Mouse (Mus musculus) naive thymus-derived CD4-positive, alpha-beta T cell, adult 5 months (primary cell): ENCODE data around the gene Gm7247. TPM values are rescaled to one million over a fixed set of nuclear protein-coding genes. Genes with fewer than 3 reads are reported as not detected.

Experiments
- polyA plus RNA-seq: library from polyadenylated mRNA; unstranded; fragments of 100-300 nt; shearing (Covaris generic); gene quantifications from one replicate; pipeline ENCODE4 v1.2.1, GENCODE M21; 2017

The Gm7247 gene
- polyA plus RNA-seq = not detected

GRCm38 (mm10) chr14:51361456-51361855 lies at the start of gene Gm7247:
Gene Gm7247, plus strand, starts transcription at chr14:51361756.

GRCm38 (mm10) chr14:51410520-51410919 lies 49.0 kb downstream of the Gm7247 start, which contains the start of gene Vmn2r88:
Gene Vmn2r88, plus strand, starts transcription at chr14:51410820.

GRCm38 (mm10) chr14:51451557-51451956 lies 90.0 kb downstream of the Gm7247 start, which contains the start of gene Vmn2r89:
Gene Vmn2r89, plus strand, starts transcription at chr14:51451857.

GRCm38 (mm10) chr14:51552490-51552889 lies 190.9 kb downstream of the Gm7247 start, which contains the start of gene Gm5622:
Gene Gm5622, plus strand, starts transcription at chr14:51552790.

GRCm38 (mm10) chr14:51573963-51574362 lies 212.4 kb downstream of the Gm7247 start, which contains the start of gene Gm17175:
Gene Gm17175, minus strand, starts transcription at chr14:51574063.

GRCm38 (mm10) chr14:51592039-51592438 lies 230.5 kb downstream of the Gm7247 start, which contains the start of gene Gm17174:
Gene Gm17174, minus strand, starts transcription at chr14:51592139.

GRCm38 (mm10) chr14:51611210-51611609 lies 249.7 kb downstream of the Gm7247 start, which contains the start of gene Gm17078:
Gene Gm17078, minus strand, starts transcription at chr14:51611310.

Other genes with a start within 250 kb of the Gm7247 start
- not detected for gene Eddm3b, start 247.3 kb upstream of the Gm7247 start, polyA plus RNA-seq
- not detected for gene Rnase6, start 237.8 kb upstream of the Gm7247 start, polyA plus RNA-seq
- not detected for gene Rnase1, start 215.0 kb upstream of the Gm7247 start, polyA plus RNA-seq
- gene Rnase2b, start 199.5 kb upstream of the Gm7247 start, polyA plus RNA-seq = not detected
- gene Ang2, start 162.6 kb upstream of the Gm7247 start, polyA plus RNA-seq = not detected
- not detected for gene Ear14, start 158.4 kb upstream of the Gm7247 start, polyA plus RNA-seq
- gene Rnase2a, start 105.6 kb upstream of the Gm7247 start, polyA plus RNA-seq = not detected
- not detected for gene Vmn2r88, start 49.1 kb downstream of the Gm7247 start, polyA plus RNA-seq
- gene Vmn2r89, start 90.1 kb downstream of the Gm7247 start, polyA plus RNA-seq = not detected
- gene Gm5622, start 191.0 kb downstream of the Gm7247 start, polyA plus RNA-seq = not detected
- not detected for gene Gm17175, start 212.3 kb downstream of the Gm7247 start, polyA plus RNA-seq
- not detected for gene Gm17174, start 230.4 kb downstream of the Gm7247 start, polyA plus RNA-seq
- gene Gm17078, start 249.6 kb downstream of the Gm7247 start, polyA plus RNA-seq = not detected